Mouse (Mus musculus) spleen, postnatal 10 days (tissue): ENCODE data around the gene Olfr704.
A peak's percentile ranks its signal among the peaks of the same experiment; 100 is the strongest.
"Not testable (repeated sequence)": the region's sequence is repeated elsewhere in the genome, so short reads cannot be mapped to it uniquely, and the experiment has no call there.

ENCODE experiments used
- DNase-seq, 2 experiments: peaks; one replicate each; pipeline ENCODE4 v3.0.0; 2021 to 2022; ENCODE audit warnings: low spot score in 2 of 2

Olfr704 gene

DNA sequence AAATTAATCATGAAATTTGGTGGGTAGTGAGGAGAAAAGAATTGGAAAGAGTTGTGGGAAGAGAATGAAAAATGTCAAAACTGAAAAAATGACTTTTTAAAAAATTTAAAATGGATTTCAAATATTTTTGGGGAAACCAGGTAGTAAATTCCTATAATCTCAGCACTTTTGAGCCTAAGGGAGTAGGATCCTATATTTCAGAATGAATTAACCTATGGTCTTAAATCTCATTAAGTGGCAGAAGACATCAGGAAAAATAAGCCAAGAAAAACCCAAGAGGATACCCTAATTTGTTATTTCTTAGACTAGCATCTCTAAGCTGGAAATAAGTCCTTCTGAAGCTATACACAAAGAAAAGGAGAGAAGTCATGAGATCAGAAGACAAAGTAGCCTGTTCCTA is at the start of gene Olfr704:
Gene Olfr704, plus strand, starts transcription at position 301 of the 400 bp plus-strand sequence.
- no peak for DNase-seq

DNA sequence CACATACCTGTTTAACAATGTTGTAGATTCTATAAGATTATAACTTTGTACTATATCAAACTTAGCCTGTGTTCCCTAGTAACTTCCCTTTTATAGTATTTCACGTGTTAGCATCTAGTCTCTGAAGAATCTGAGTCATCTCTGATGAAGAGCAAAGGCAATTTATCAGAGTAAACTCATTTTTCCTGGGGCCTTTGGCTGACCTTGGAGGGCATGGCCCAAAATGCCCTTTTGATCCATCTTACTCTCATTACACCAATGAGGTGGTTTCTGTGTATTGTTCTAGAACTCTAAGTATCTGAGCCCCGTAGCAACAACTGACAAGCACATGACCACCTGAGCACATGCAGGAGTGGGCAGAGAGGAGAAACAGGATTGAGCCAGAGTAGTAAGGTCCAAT is 49.2 kb upstream of the Olfr704 start, which contains the start of gene Olfr701:
Gene Olfr701, plus strand, starts transcription at position 301 of the 400 bp plus-strand sequence.
- no peak for DNase-seq

DNA sequence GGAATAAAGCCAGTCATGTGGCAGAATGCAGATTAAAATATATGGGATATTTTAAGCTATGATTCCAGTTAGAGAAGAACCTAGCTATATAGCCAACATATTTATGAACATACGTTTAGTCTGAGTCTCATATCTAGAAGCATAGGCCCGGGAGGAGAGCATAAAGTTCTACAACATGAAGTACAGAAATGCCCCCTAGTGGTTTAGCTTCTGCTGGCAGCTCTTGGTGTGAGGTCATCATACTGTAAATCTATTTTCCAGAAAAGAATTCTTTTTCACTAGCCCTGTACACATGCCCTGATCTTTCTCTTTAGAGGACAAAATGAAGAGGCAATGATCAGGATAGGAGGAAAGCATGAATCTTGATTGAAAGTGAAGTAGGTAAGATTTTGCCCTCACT is 47.2 kb upstream of the Olfr704 start:
- DNase-seq: peak in 1 of 2 experiments; percentile 20

DNA sequence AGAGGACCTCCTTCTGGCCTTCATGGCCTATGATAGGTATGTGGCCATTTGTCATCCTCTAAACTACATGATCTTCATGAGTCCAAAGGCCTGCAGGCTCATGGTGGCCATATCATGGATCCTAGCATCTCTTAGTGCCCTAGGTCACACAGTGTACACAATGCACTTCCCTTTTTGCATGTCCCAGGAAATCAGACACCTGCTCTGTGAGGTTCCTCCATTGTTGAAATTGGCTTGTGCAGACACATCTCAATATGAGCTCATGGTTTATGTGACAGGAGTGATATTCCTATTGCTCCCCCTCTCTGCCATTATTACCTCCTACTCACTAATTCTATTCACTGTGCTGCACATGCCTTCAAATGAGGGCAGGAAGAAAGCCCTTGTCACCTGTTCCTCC is 44.6 kb upstream of the Olfr704 start:
- no peak for DNase-seq

DNA sequence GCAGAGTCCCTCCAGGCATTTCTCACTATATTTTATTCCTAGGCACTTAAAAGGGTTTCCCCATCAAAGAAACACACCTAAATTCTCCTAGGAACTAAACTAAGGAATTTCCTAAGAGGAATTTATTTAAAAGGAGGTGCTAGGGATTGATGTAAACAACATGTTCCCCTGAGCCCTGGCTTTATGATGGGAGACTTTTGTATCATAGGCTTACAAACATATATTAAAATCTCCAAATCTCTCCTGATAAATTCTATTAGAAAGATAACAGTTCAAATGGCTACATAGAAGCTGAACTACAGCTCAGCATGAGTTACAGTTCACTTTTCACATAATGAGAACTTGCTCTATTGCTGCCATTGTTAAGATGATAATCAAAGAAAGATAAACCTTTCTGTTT is 29.2 kb upstream of the Olfr704 start, which contains the start of gene Olfr702:
Gene Olfr702, minus strand, starts transcription at position 101 of the 400 bp plus-strand sequence.
- DNase-seq: no peak

DNA sequence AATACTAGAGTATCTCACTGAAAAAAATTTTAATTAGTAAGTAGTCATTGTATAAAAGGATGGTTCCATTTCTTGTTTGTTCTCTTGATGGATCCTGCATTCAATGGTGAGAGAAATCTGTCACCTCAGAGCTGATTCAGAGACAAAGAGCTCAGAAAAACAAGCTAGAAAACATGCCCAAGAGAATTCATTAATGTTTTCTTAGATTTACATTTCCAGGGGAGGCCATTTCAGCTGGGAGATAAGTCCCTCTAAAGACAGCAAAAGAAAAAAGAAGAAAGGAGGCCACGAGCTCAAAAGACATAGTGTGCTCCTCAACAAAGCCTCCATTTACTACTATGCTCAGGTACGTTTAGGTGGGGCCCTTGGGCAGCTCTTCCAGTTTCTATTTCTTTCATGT is 19.9 kb upstream of the Olfr704 start, which contains the start of gene Olfr703:
Gene Olfr703, plus strand, starts transcription at position 301 of the 400 bp plus-strand sequence.
- no peak for DNase-seq

DNA sequence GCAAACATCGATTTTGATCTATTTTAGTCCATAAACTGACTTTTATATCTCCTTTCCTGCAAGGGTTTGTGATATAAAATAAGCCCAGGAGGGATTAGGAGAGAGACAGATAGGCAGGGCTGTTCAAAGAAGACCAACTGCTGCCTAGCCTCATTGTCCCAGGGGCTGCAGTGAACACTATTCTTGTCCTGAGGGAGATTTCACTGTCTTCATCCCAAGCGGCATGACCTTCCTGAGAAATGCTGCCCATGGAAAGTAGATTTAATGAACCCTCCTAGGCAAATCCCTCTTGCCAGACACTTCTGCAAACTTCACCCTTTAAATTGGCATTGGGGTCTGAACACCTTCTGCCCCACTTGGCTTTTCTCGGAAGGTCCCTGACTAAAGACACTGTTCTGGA is 13.8 kb downstream of the Olfr704 start, which contains the start of gene Olfr705:
Gene Olfr705, minus strand, starts transcription at position 101 of the 400 bp plus-strand sequence.
- no peak for DNase-seq

DNA sequence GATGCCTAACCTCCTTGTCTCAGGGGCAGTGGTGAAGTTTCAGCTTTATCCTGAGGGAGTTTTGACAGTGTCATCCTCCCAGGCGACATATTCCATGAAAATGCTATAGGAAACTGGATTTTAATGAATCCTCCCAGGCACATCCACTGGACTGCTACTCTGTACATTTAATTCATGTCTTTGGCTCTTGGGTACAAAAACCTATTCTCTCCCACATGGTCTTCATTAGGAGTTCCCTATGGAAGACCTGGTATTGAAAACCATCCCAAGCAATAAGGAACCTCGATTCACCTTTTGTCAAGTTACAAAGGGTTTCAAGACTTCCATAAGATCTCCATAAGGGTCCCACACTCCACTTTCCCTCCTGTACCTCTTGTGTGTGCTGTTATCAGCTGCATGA is 25.1 kb downstream of the Olfr704 start, which contains the start of gene Olfr706:
Gene Olfr706, minus strand, starts transcription at position 101 of the 400 bp plus-strand sequence.
- DNase-seq: no peak

DNA sequence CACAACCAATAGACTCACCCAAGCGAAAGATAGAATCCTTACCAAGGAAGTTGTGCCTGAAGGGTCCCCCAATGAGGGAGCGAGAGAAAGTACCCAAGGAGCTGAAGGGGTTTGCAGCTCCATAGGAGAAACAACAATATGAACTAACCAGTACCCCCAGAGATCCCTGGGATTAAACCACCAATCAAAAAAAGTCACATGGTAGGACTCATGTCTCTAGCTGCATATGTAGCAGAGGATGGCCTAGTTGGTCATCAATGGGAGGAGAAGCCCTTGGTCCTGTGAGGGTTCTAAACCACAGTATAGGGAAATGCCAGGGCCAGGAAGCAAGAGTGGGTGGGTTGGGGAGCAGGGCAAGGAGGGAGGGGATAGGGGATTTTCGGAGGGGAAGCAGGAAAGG is 38.2 kb downstream of the Olfr704 start, which contains the start of gene Olfr707:
Gene Olfr707, minus strand, starts transcription at position 101 of the 400 bp plus-strand sequence.
- not testable (repeated sequence) for DNase-seq

DNA sequence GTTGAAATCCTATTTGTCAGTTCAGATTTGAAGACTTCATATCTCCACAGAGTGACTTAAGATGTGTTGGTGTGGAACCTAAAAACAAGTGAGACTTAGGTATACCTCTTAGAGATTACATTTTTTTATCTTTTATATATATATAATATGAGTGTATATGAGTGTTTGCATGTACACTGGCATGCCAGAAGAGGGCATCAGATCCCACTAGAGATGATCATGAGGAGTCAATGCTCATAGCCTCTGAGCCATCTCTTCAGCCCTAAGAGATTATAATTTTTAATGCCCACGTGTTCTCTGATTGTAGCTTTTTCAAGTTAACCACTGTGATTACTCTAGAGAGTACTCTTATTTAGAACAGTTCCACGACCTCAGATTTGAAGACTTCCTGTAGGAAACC is 44.7 kb downstream of the Olfr704 start, which contains the start of gene Olfr1532-ps1:
Gene Olfr1532-ps1, plus strand, starts transcription at position 326 of the 400 bp plus-strand sequence.
- DNase-seq: no peak
